Mouse (Mus musculus) brain, embryonic 14.5 days (tissue): ENCODE measurements around the gene Gm9376.

ENCODE experiments used
- CTCF ChIP-seq: fragments of 200-500 bp; IDR thresholded peaks from 2 replicates; pipeline ENCODE4 v1.5.1; 2012; ENCODE audit warnings: inconsistent platforms, mild to moderate bottlenecking, moderate library complexity, borderline replicate concordance; ENCODE audit not compliant: insufficient read depth, insufficient read length; ENCODE audit errors: extremely low read depth
- POLR2A ChIP-seq: fragments of 200-500 bp; IDR thresholded peaks from 2 replicates; pipeline ENCODE4 v1.6.1; 2012; ENCODE audit warnings: mild to moderate bottlenecking, inconsistent platforms, borderline replicate concordance; ENCODE audit not compliant: poor library complexity, insufficient read depth, insufficient read length, severe bottlenecking; ENCODE audit errors: extremely low read depth

GRCm38 (mm10) chr14:118233786-118234540 lies 32.8 kb upstream of the Gm9376 start:
- TF ChIP-seq POLR2A (no peak), CTCF (no peak)
